Comparison of ENCODE assay signal across 25 mouse cellular contexts in genomic region chr10:34138027-34138426, GRCm38 (mm10). TPM values are rescaled to one million over a fixed set of nuclear protein-coding genes. Genes with fewer than 3 reads are reported as not detected.
DNase-seq lines count a peak whose midpoint lies in the region; ATAC-seq and TF ChIP-seq lines count a peak whose summit lies in the region.
"Had no signal": no experiment of that assay in that cellular context is flagged by ENCODE, and none has a peak within 500 bp of the region (broad histone marks: within the 10 kb centered on the region; RNA-seq: fewer than 3 reads in every experiment).

No protein-coding gene starts in this region.

- H3K4me2 ChIP-seq in heart, embryonic 15.5 days: no peak overlapping the region
- no peak overlapping the region for H3K4me2 ChIP-seq in liver, postnatal 0 days (ENCODE audit: low read depth, low read length)
- H3K4me2 ChIP-seq: embryonic facial prominence, embryonic 15.5 days; forebrain, embryonic 15.5 days; heart, embryonic 11.5 days; hindbrain, embryonic 13.5 days had no signal

- no peak for TF ChIP-seq CTCF in liver, adult 2 months (IDR thresholded peaks at IDR 0.05; ENCODE audit: low read depth, low read length)
- no peak for TF ChIP-seq CTCF in liver, postnatal 0 days (IDR thresholded peaks at IDR 0.05; ENCODE audit: low read depth)

- no peaks in the 10 kb centered on the region for H3K79me2 ChIP-seq in liver, adult 2 months (ENCODE audit: control insufficient read depth, insufficient read depth, low read length)

- no peaks in the 10 kb centered on the region for H3K27me3 ChIP-seq in heart, embryonic 15.5 days
- H3K27me3 ChIP-seq in liver, adult 2 months (ENCODE audit: control insufficient read depth, insufficient read depth, low read length): no peaks in the 10 kb centered on the region
- no peaks in the 10 kb centered on the region for H3K27me3 ChIP-seq in liver, postnatal 0 days (ENCODE audit: insufficient read depth, low read length)
- H3K27me3 ChIP-seq: CH12.LX; embryonic facial prominence, embryonic 15.5 days; forebrain, embryonic 15.5 days; hindbrain, embryonic 13.5 days; Patski had no signal

- peak overlapping the region; percentile 34; the same call in 1 of the 2 replicates for H3K27ac ChIP-seq in heart, embryonic 15.5 days
- H3K27ac ChIP-seq in liver, adult 2 months (replicated peaks; ENCODE audit: insufficient read depth, low read depth, low read length): no peak overlapping the region
- no peak overlapping the region for H3K27ac ChIP-seq in liver, postnatal 0 days (ENCODE audit: low read depth)
- H3K27ac ChIP-seq: embryonic facial prominence, embryonic 15.5 days; forebrain, embryonic 15.5 days; gastrocnemius, adult 2 months; hindbrain, embryonic 13.5 days; hindbrain, postnatal 0 days had no signal

- H3K9ac ChIP-seq in heart, embryonic 15.5 days: no peak overlapping the region
- no peak overlapping the region for H3K9ac ChIP-seq in liver, adult 2 months (ENCODE audit: low read depth, low read length)
- H3K9ac ChIP-seq in liver, postnatal 0 days (replicated peaks): no peak overlapping the region
- H3K9ac ChIP-seq: embryonic facial prominence, embryonic 15.5 days; forebrain, embryonic 15.5 days; hindbrain, embryonic 13.5 days had no signal

- no peak for TF ChIP-seq POLR2A in liver, adult 2 months (IDR thresholded peaks at IDR 0.05; ENCODE audit: extremely low read depth, insufficient read depth, low read length)

- 25% methylated on average over 6 of the region's 6 CpGs for WGBS in heart, embryonic 15.5 days
- WGBS in liver, adult 2 months: 75% methylated on average over 6 of the region's 6 CpGs
- WGBS in liver, postnatal 0 days (ENCODE audit: insufficient replicate concordance): 44% methylated on average over 6 of the region's 6 CpGs

- H3K36me3 ChIP-seq in heart, embryonic 15.5 days: no peaks in the 10 kb centered on the region
- H3K36me3 ChIP-seq in liver, adult 2 months (ENCODE audit: control insufficient read depth, insufficient read depth, low read length): no peaks in the 10 kb centered on the region
- no peaks in the 10 kb centered on the region for H3K36me3 ChIP-seq in liver, postnatal 0 days (replicated peaks; ENCODE audit: insufficient read depth, low read length)
- H3K36me3 ChIP-seq: embryonic facial prominence, embryonic 15.5 days; forebrain, embryonic 15.5 days; hindbrain, embryonic 13.5 days had no signal

- H3K4me3 ChIP-seq in heart, embryonic 15.5 days: no peak overlapping the region
- no peak overlapping the region for H3K4me3 ChIP-seq in liver, adult 2 months (ENCODE audit: insufficient read depth, low read depth, low read length)
- no peak overlapping the region for H3K4me3 ChIP-seq in liver, postnatal 0 days (ENCODE audit: low read depth, low read length)
- H3K4me3 ChIP-seq: embryonic facial prominence, embryonic 15.5 days; forebrain, embryonic 15.5 days; gastrocnemius, adult 2 months; hindbrain, embryonic 13.5 days had no signal

- no peaks in the 10 kb centered on the region for H3K9me3 ChIP-seq in heart, embryonic 15.5 days (replicated peaks)
- no peaks in the 10 kb centered on the region for H3K9me3 ChIP-seq in liver, postnatal 0 days (ENCODE audit: low read length)
- H3K9me3 ChIP-seq: embryonic facial prominence, embryonic 15.5 days; forebrain, embryonic 15.5 days; hindbrain, embryonic 13.5 days had no signal

- no peak for TF ChIP-seq EP300 in liver, postnatal 0 days (IDR thresholded peaks at IDR 0.05; ENCODE audit: low read depth)

- DNase-seq in heart, postnatal 4 days: no peak
- peak; percentile 23 for DNase-seq in liver, adult 2 months (ENCODE audit: extremely low read depth, low read depth, low spot score)
- no peak for DNase-seq in liver, postnatal 0 days
- DNase-seq in urinary bladder, adult 2 months (ENCODE audit: low spot score): no peak
- no peak for DNase-seq in cerebellum, adult 11 months
- DNase-seq: adrenal gland, postnatal 14 days; cerebellum, adult 8-10 months; cerebellum, postnatal 14 days; embryo, embryonic 11 days; gastrocnemius, adult 2 months; gastrocnemius, postnatal 25 days; heart, postnatal 10 days had no signal

- ATAC-seq in heart, embryonic 15.5 days (replicated peaks; ENCODE audit: insufficient number of reproducible peaks, insufficient read depth, low FRiP score, low read depth): no peak
- ATAC-seq in liver, postnatal 0 days: no peak
- peak; percentile 58; the same call in 1 of the 2 replicates for ATAC-seq in granulocyte monocyte progenitor cell, adult 5-6 weeks (replicated peaks; ENCODE audit: poor library complexity, severe bottlenecking)
- peak; percentile 68; the same call in 1 of the 2 replicates for ATAC-seq in monocyte, adult 5-6 weeks (replicated peaks; ENCODE audit: insufficient number of reproducible peaks, low FRiP score, low TSS enrichment, poor library complexity, severe bottlenecking)
- ATAC-seq: activated CD4-positive, CD25-positive, alpha-beta regulatory T cell, adult 4 months; forebrain, embryonic 15.5 days; hindbrain, postnatal 0 days; Patski had no signal

- peaks cover 9% of the 10 kb centered on the region for H3K4me1 ChIP-seq in heart, embryonic 15.5 days (replicated peaks)
- H3K4me1 ChIP-seq in liver, adult 2 months (ENCODE audit: control insufficient read depth, insufficient read depth, low read length): peaks cover 6% of the 10 kb centered on the region; the same call in 1 of the 2 replicates
- H3K4me1 ChIP-seq in liver, postnatal 0 days (ENCODE audit: insufficient read depth): no peaks in the 10 kb centered on the region
- H3K4me1 ChIP-seq: embryonic facial prominence, embryonic 15.5 days; forebrain, embryonic 15.5 days; hindbrain, embryonic 13.5 days had no signal

RNA-seq across cellular contexts. Expression of gene Calhm6, which starts 10.2 kb away (rescaled TPM):
- polyA plus RNA-seq in heart, embryonic 15.5 days (2015; fragmentation: Nextera tagmentation; extraction: Ambion mirVana): 0.78 and 0.89 TPM in 2 replicates
- under 1 TPM in 1 of 2 experiments, not detected in 1; 0.33 TPM for total RNA-seq in heart, postnatal 4 days (2021)
- total RNA-seq in liver, adult 2 months (2014; rRNA removed): 2.6 and 5.3 TPM in 2 replicates
- polyA plus RNA-seq in liver, adult 2 months (2012; rRNA removed): 1.8 and 3.9 TPM in 2 replicates
- polyA plus RNA-seq in liver, postnatal 0 days (2015; fragmentation: Nextera tagmentation; extraction: Ambion mirVana): 3.9 and 4.1 TPM in 2 replicates
- 3.2 and 6.1 TPM in 2 replicates for total RNA-seq in granulocyte monocyte progenitor cell, adult 5-6 weeks (2014; fragmentation: Nextera tagmentation)
- total RNA-seq in granulocyte monocyte progenitor cell, adult 5-6 weeks (2017): 3.0 and 4.4 TPM in 2 replicates
- 23.3 to 41.0 TPM (median 24.7 TPM) in 3 replicates for total RNA-seq in monocyte, adult 5-6 weeks (2017)
- polyA plus RNA-seq in urinary bladder, adult 2 months (2012; rRNA removed): 1.8 and 2.4 TPM in 2 replicates
- total RNA-seq: gastrocnemius, adult 2 months had no signal
- polyA plus RNA-seq: Patski had no signal

RNA-seq across cellular contexts. Expression of gene Calhm5, which starts 41.7 kb away (rescaled TPM):
- polyA plus RNA-seq in heart, embryonic 15.5 days (2015; fragmentation: Nextera tagmentation; extraction: Ambion mirVana): 1.6 and 1.9 TPM in 2 replicates
- total RNA-seq in heart, postnatal 4 days (2021): 1 to 10 TPM; 1.4 to 1.6 TPM
- total RNA-seq in liver, adult 2 months (2014; rRNA removed): 0.13 and 0.18 TPM in 2 replicates
- 0.01 and 0.04 TPM in 2 replicates for polyA plus RNA-seq in liver, adult 2 months (2012; rRNA removed)
- polyA plus RNA-seq in liver, postnatal 0 days (2015; fragmentation: Nextera tagmentation; extraction: Ambion mirVana): 0.02 and 0.06 TPM in 2 replicates
- total RNA-seq in granulocyte monocyte progenitor cell, adult 5-6 weeks (2014; fragmentation: Nextera tagmentation): not detected in 2 replicates
- not detected in 2 replicates for total RNA-seq in granulocyte monocyte progenitor cell, adult 5-6 weeks (2017)
- not detected in 3 replicates for total RNA-seq in monocyte, adult 5-6 weeks (2017)
- polyA plus RNA-seq in urinary bladder, adult 2 months (2012; rRNA removed): 7.3 and 7.7 TPM in 2 replicates
- total RNA-seq: common myeloid progenitor, adult 5-6 weeks; hematopoietic stem cell, adult 5-6 weeks had no signal
- polyA plus RNA-seq: activated CD4-positive, CD25-positive, alpha-beta regulatory T cell, adult 4 months had no signal

Comparison
In these comparisons a context has a peak if more than half of its experiments do, and no peak if none do; other contexts are left out.
1. ATAC-seq: peak in granulocyte monocyte progenitor cell, adult 5-6 weeks (single experiment) and monocyte, adult 5-6 weeks (single experiment); none in heart, embryonic 15.5 days (single experiment) and liver, postnatal 0 days (single experiment).